Mouse (Mus musculus) frontal cortex, postnatal 14 days (tissue): ENCODE data around the gene Bmp2k.
"Not testable (repeated sequence)": the region's sequence is repeated elsewhere in the genome, so short reads cannot be mapped to it uniquely, and the experiment has no call there.

Experiments
- DNase-seq, 2 experiments: peaks; one replicate each; pipeline ENCODE4 v3.0.0; 2022; ENCODE audit warnings: low spot score in 2 of 2

Gene Bmp2k

DNA sequence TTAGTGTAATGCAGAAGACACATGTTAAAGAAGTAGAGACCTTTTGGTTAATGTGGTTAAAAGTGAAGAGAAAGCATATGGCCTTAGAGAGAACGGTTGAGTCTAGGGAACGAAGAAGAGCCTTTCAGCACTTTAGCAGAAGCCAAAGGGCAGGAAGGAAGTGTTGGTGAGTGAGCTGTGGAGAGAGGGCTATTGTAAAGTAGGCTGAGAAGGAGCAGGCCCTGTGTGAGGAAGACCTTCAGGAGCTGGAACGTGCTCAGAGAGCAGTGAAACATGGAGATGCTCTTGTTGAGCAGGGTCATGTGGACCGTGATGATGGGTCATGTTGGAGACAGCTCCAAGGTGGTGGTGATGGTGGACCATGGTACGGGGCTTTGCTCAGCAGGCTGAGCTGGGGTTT is 4.8 kb downstream of the Bmp2k start:
- no peak for DNase-seq

DNA sequence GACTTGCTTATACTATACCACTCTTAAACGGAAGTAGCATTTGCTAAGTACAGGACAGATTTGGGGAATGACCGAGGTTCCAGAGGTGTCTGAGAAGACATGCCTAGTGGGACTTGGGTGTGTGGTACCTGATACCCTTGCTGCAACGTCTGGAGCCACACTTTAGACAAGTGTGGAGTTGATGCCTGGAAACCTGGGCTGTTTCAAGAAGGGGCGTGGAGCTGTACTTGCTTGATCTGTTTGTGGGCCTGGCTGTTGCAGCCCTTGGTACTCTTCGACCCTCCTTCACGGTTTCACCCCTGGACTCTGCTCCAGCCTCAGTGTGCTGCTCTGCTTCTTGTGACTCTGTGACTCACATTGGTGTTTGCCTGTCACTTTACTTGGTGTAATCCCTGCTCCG is 5.4 kb downstream of the Bmp2k start:
- no peak for DNase-seq

GRCm38 (mm10) chr5:97004178-97005030 is 6.9 kb downstream of the Bmp2k start:
- no peak for DNase-seq

DNA sequence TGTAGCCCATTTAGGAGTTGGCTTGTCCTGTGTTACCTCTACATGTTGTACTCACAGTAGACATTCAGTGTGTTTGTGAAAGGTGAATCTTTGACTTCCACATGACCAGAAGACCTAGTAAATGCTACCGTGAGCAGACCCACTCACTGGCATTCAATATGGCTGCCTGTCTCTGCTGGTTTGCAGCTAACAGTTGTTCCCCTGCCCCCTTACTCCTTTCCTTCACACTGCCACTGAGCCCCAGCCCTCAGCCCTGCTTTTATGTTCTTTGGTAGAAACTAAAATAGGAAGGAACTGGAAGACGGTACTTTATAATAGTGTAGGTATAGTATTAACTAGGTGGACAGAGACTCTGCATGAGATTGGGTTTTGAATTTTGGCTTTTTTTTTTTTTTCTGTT is 8.4 kb downstream of the Bmp2k start:
- DNase-seq: no peak

DNA sequence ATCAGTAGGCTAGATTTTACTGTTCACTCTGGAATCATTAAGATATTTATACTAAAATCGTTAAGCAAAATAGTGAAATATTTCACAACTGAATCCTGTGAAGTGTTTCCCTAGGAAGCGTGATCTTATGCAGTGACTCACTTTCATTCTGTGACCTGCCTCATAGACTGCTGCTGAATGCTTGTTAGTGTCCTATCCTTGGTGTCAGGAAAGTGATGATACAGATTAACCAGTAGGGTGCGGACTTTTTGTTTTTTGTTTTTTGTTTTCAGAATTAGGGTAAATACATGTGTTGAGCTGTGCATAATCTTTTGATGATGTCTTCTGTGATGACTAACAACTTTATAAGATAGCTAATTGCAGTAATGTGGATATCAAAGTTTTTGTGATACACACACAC is 9.4 kb downstream of the Bmp2k start:
- DNase-seq: no peak

GRCm38 (mm10) chr5:97007496-97007895 is 10.0 kb downstream of the Bmp2k start:
- DNase-seq: no peak

- DNase-seq: not testable (repeated sequence)
Measured at GRCm38 (mm10) chr5:97009140-97009539, 11.7 kb downstream of the Bmp2k start.

DNA sequence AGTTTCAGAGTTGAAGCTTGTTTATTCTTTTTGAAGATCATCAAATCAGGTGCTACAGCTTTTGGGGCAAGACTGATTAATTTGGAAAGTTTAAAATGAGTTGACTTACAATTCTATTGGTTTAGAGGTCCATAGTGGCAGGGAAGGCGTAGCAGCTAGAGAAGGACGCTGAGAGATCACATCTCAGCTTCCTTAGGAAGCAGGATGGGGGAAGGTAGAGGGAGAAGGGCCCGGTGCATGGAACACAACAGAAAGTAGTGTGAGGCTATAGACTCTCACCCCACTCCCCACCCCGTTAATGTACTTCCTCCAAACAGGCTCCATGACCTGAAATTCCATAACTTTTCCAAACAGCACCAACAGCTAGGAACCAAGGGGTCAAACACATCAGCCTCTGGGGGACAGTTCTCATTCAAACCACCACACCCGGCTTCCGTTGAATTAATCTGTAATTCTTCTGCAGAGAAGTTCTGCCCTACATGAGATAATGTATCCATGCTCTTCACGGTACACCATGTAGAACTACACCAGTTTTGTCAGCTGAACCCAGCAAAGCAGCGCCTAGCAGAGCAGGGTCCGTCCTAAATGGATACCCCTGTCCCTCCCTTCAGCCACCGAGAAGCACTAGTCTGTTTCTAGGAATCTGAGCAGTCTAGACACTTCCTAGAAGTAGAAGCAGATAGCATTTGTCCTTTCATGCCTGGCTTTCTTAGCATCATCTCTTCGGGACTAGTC is 12.3 kb downstream of the Bmp2k start:
- no peak for DNase-seq

GRCm38 (mm10) chr5:97015781-97016508 is 18.5 kb downstream of the Bmp2k start:
- DNase-seq: no peak

DNA sequence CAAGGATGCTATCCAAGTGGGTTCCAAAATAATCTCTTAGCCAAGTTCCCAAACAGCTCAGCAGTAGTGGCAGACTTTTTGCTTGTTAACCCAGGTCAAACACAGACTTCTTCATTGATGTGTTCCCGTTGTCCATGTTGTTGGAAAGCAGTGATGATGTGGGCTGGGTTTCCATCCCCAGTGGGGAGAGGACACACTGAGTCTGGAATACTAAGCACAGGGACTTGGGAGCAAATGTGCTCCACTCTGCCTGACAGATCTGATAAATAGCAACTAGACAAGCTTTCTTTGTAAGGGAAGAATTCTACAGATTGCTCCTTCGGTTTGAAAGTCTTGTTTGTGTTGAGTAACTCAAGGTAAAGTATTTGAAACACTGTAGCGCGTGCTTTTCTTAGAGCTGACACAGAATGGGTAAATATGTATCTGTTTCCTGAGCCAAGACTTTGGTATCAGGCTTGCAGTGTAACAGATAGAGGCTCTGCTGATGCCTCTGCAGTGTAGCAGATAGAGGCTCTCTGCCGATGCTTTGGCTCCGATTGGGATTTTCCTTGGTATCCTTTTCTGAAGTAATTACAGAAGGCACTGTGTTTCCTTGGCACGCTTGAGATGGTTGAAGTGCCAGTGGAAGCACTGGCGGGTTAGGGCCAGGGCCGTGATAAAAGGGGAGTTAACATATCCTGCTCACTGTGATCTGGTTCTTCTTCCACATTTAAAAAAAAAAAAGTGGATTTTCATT is 19.5 kb downstream of the Bmp2k start:
- DNase-seq: no peak

DNA sequence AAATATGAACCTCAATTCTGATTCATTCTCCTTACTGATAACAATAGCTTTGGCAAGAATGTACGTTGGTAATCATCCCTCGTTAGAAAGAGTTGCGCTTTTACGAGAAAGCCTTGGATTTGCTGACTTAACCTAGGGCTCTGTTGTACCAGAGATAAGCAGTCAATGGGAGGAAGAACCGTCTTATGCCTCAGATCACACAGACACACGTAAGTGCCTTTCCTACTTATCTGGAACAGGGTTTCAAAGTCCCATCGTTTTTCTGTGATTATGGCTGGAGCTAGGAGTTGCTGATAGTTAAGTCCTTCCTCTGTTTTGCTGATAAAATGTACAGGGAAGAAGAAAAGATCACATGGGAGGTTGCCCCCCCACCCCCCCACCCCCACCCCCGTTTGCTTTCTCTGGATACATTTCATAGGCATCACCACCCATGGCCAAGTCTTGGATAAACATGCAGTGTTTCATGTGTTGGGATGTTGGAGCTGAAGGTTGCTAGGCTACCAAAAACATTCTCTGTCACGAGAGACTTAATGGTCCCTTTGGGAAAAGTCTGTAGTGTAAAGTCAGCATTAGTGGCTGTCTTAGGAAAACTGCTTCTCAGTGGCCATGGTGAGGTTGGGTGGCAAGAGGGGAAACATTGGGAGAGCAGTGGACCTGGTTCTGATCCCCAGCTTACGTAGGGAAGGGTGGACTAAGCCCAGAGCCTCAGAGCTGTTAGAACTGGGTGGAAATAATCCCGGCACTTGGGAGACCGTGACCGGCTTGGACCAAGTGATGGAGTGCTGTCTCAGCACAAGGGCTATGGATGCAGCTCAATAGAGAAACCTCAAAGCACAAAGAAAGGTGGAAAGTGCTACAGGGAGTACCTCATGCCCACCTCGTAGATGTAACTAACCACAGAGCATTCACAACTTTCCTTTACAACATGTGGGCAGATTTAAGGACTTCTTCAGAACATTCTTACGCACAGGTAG is 25.1 kb downstream of the Bmp2k start:
- DNase-seq: no peak

DNA sequence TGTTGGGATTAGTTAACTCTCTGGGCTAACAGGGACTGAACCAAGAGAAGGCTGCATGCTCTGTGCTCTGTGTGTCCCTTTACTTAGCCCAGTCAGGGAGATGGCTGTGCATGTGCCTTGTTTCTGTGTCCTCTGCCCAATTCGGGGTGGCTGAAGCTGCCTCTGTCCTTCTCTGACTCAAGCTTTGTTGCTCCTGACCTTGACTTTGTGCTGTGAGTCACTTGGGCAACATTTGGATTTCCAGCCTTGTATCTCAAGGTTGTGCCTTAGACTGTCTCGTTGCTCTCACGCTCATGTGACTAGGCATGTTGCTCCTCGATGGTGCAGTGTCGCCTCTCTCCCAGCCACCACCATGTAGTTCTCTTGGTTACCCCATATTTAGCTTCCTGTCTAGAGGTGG is 27.3 kb downstream of the Bmp2k start:
- no peak for DNase-seq

DNA sequence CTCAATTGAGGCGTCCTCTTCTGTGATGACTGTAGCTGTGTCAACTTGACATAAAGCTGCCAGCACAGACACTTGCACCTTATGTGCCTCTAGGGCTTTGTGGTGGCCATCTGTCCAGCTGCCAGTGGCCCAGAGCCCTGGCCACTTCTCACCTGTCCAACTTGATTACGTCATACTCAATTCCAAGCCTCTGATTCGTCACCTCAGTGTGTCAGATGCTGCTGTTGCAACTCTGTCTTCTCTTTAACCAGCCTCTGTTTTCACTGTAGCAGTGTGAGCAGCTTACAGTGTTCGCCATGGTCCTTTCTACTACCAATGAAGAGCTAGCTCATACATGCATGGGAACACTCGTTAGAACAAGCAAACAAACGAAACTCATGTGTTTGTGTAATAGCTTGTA is 28.2 kb downstream of the Bmp2k start:
- no peak for DNase-seq

- no peak for DNase-seq
Measured at GRCm38 (mm10) chr5:97028004-97028403, 30.5 kb downstream of the Bmp2k start.

- not testable (repeated sequence) for DNase-seq
Measured at GRCm38 (mm10) chr5:97028840-97029239, 31.4 kb downstream of the Bmp2k start.

DNA sequence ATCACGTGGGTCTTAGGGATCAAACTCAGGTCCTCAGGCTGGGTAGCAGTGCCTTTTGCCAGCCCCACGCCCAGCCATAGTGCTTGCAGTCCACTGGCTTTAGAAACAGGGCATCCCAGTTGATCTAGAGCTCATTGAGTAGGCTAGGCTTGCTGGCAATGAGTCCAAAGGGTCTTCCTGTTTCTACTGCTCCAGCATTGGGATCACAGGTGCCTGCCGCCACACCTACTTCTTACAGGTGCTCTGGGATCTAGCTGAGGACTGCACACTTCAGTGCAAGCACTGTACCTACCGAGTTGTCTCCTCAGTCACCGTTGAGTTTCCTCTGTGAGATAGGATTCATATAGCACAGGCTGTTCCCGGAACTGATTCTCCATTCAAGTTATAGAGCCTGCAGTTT is 34.3 kb downstream of the Bmp2k start:
- DNase-seq: no peak

DNA sequence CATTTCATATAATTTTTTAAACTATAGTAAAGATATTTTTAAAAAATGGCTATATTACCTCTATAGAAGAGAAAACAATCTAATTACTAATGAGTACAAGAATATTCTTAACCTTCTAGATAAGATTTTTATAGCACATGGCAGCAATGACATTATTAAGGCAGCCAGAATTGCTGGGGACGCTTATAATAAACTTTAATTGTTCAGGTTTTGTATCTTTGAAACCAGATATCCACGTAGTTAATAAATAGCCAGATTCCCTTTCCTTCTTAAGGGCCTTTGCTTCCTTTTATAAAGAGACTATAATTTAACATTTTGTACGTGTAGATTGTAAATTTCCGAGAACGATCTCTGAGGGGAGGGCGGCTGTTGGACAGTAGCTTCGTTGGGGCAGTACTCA is 47.8 kb downstream of the Bmp2k start:
- DNase-seq: no peak

DNA sequence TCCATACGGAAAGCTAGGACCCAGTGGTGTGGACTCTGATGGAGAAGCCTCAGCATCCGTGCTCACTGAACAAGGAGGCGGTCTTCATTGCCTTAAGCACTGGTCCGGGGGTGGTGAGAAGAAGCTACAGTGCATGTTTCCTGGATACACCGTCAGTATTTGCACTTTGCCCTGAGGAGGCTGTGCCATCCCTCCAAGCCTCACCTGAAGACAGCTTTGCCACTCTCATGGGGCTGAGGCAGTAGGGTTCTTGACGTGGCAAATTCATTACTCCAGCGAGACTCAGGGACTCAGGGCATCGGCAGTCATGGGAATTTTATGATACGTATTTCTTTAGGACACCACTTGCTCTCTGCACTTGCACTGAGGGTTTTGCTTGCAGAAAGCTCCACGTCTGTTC is 49.2 kb downstream of the Bmp2k start:
- no peak for DNase-seq

DNA sequence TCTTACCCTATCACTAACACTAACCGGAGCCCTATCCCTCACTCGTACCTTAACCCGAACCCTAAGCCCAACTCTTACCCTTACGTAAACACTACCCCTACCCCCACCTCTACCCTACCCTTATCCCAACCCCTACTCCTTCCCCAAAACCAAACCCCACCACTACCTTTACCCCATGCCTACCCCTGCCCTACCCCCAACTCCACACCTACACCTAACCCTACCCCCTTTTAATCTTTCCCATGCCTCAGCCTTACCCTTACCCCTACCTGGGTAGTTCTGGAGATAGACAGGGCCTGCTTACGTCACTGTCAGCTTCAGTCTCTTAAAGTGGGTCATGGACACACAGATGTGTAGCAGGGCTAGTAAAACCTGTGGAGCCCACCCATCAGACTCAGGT is 51.4 kb downstream of the Bmp2k start:
- DNase-seq: no peak

DNA sequence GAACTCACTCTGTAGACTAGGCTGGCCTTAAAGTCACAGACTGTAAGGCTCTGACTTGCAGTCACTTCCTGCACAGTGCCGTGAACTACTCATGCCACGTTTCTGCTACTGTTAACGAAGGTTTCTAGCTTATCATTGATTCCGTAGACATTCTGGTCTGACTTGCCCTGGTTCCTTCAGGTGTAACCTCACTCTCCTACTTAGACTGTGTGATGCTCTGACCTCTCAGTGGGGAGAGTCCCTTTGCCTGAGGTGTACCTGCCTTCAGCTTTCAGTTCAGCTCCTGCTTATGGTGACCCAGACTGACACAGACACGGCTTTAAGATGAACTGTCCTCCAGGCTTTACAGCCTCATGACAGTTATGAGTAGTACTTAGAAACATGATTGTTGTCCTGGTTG is 56.7 kb downstream of the Bmp2k start:
- no peak for DNase-seq

GRCm38 (mm10) chr5:97054801-97055200 is 57.3 kb downstream of the Bmp2k start:
- DNase-seq: no peak
